ENCODE assay signal across 20 mouse cellular contexts in genomic region chr13:109448121-109448520, GRCm38 (mm10).
A peak's percentile ranks its signal among the peaks of the same experiment; 100 is the strongest.
DNase-seq lines count a peak whose midpoint lies in the region; TF ChIP-seq lines count a peak whose summit lies in the region.
"Had no signal": no experiment of that assay in that cellular context is flagged by ENCODE, and none has a peak within 500 bp of the region (broad histone marks: within the 10 kb centered on the region; RNA-seq: fewer than 3 reads in every experiment).

No protein-coding gene starts in this region.

- H3K4me3 ChIP-seq in gastrocnemius, adult 2 months = peak overlapping the region; percentile 52
- H3K4me3 ChIP-seq: embryonic facial prominence, embryonic 15.5 days; erythroblast, embryonic 14.5 days; forebrain, embryonic 15.5 days; heart, embryonic 12.5 days; hindbrain, embryonic 10.5 days had no signal

- TF ChIP-seq CTCF in gastrocnemius, adult 2 months (IDR thresholded peaks at IDR 0.05) = no peak

- DNase-seq in gastrocnemius, adult 2 months = no peak
- no peak for DNase-seq in gastrocnemius, adult 8-10 months (ENCODE audit: low spot score in 2 of 2)
- DNase-seq in kidney, adult 8-10 months = peak; percentile 38 to 68
- DNase-seq in kidney, postnatal 25 days = no peak
- DNase-seq in kidney, postnatal 36 days = peak; percentile 34 to 51
- DNase-seq in kidney, adult 18-20 months = no peak
- DNase-seq in adrenal gland, postnatal 14 days = no peak
- DNase-seq: adrenal gland, adult 8-10 months; B cell, adult 2 months; cerebellum, adult 11 months; cerebellum, adult 8-10 months; cerebellum, postnatal 14 days; embryo, embryonic 11 days; gastrocnemius, postnatal 14 days had no signal

- H3K27ac ChIP-seq in gastrocnemius, adult 2 months = peak overlapping the region; percentile 89
- H3K27ac ChIP-seq: embryonic facial prominence, embryonic 15.5 days; forebrain, embryonic 15.5 days; hindbrain, embryonic 10.5 days; hindbrain, embryonic 14.5 days had no signal

- intact Hi-C loops in gastrocnemius, adult 2 months (cut with DNase I) = loop anchor here (10.0 kb wide), 4 partner anchors 93 to 307 kb away; no protein-coding TSS in a partner anchor

Comparison
In these comparisons a context has a peak if more than half of its experiments do, and no peak if none do; other contexts are left out.
1. DNase-seq: peak in kidney, adult 8-10 months (2 of 2) and kidney, postnatal 36 days (2 of 2); none in gastrocnemius, adult 2 months (single experiment), gastrocnemius, adult 8-10 months (0 of 2), kidney, postnatal 25 days (0 of 2), kidney, adult 18-20 months (single experiment) and adrenal gland, postnatal 14 days (single experiment).